Mouse (Mus musculus) hindbrain, embryonic 12.5 days (tissue): ENCODE data around the gene Tepp. TPM values are rescaled to one million over a fixed set of nuclear protein-coding genes. Genes with fewer than 3 reads are reported as not detected.

Experiments used
- ATAC-seq: fragments of 200-750 bp; cut with Nextera tagmentation; 2 replicates; pipeline ENCODE4 v1.8.0; 2017; ENCODE audit warnings: moderate TSS enrichment; ENCODE audit not compliant: low FRiP score
- H3K27ac ChIP-seq: fragments of 300-500 bp; sonication (generic); 2 replicates; pipeline ENCODE4 v1.5.1; 2016; ENCODE audit warnings: mild to moderate bottlenecking
- H3K27me3 ChIP-seq: fragments of 300-500 bp; sonication (generic); 2 replicates; pipeline ENCODE4 v1.6.1; 2016; ENCODE audit warnings: mild to moderate bottlenecking
- H3K36me3 ChIP-seq: fragments of 300-500 bp; sonication (generic); 2 replicates; pipeline ENCODE4 v1.6.1; 2016; ENCODE audit warnings: mild to moderate bottlenecking
- H3K4me1 ChIP-seq: fragments of 300-500 bp; sonication (generic); 2 replicates; pipeline ENCODE4 v1.6.1; 2016
- H3K4me2 ChIP-seq: fragments of 300-500 bp; sonication (generic); replicated peaks from 2 replicates; pipeline ENCODE4 v1.6.1; 2016; ENCODE audit warnings: mild to moderate bottlenecking
- H3K4me3 ChIP-seq: fragments of 300-500 bp; sonication (generic); 2 replicates; pipeline ENCODE4 v1.5.1; 2016; ENCODE audit warnings: mild to moderate bottlenecking
- H3K9ac ChIP-seq: fragments of 300-500 bp; sonication (generic); 2 replicates; pipeline ENCODE4 v1.6.1; 2016; ENCODE audit warnings: mild to moderate bottlenecking, moderate library complexity
- H3K9me3 ChIP-seq: fragments of 300-500 bp; sonication (generic); replicated peaks from 2 replicates; pipeline ENCODE4 v1.6.1; 2016; ENCODE audit warnings: mild to moderate bottlenecking
- WGBS: fragments of 180-500 bp; shearing (Covaris S2); methylation state at CpG from one replicate; pipeline ENCODE4 v1.1.7; 2016; 5-methylcytosine and 5-hydroxymethylcytosine counted together
- polyA plus RNA-seq: library from polyadenylated mRNA; unstranded; fragments of >200 nt; fragmentation: Nextera tagmentation; extraction: Ambion mirVana; gene quantifications from 2 replicates; pipeline ENCODE4 v1.2.1, GENCODE M21; 2016

Tepp gene
- not detected in 2 replicates for polyA plus RNA-seq

DNA sequence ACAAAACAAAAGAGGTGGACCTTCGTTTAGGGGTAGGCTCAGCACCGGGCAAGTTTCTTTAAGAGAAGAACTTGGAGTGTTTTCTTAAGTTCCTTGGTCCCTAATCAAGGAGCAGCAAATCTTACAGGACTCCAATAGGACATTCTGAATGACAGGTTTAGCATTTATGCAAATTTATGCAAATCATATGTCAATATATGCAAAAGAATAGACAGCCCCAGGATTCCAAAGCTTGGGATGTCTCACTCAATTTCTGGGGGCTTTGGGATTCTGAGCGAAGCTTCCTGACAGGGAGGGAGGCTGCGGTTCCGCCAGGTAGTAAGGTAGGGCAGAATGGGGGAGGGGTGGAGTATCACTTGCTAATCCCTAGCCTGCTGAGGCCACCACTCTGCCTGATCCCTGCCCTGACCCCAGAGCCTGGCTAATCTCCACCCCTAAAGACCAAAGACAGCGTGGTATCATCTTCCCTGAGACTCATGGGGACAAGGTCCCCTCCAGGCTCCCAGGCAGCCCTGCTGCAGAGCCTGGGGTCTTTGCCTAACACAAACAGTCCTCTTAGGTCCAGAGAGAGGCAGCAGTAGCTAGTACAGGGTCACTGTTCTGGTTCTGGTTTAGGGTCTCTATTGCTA lies at the start of gene Tepp:
Tepp (plus strand) TSS at position 225 of the 629 bp plus-strand sequence.
- Histone ChIP-seq H3K27me3 (no peaks in the 10 kb centered on the region), H3K4me3 (no peak within 1 kb of the TSS), H3K9me3 (no peaks in the 10 kb centered on the region), H3K4me1 (peaks cover 14% of the 10 kb centered on the region), H3K4me2 (peak within 1 kb of the TSS; percentile 27), H3K27ac (no peak within 1 kb of the TSS), H3K9ac (no peak within 1 kb of the TSS), H3K36me3 (no peaks in the 10 kb centered on the region)
- WGBS: 31% methylated on average over 6 of the region's 6 CpGs
- peak; percentile 72 for ATAC-seq

DNA sequence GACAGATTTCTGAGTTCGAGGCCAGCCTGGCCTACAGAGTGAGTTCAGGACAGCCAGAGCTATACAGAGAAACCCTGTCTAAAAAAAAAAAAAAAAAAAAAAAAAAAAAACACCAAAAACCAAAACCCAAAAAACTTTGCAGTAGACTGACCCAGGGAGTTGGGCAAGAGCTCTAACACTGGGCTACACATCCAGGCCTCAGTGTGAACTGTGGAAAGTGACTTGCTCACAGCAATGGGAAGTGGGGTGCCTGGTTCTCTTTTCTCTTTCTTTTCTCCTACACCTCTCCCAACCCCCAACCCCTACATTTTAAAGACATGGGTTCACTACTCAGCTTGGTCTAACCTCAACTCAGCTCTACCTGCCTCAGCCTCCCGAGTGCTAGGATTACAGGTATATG lies 48.2 kb upstream of the Tepp start:
- WGBS: 88% methylated on average over 2 of the region's 2 CpGs
- no peaks in the 10 kb centered on the region for H3K9me3 ChIP-seq

DNA sequence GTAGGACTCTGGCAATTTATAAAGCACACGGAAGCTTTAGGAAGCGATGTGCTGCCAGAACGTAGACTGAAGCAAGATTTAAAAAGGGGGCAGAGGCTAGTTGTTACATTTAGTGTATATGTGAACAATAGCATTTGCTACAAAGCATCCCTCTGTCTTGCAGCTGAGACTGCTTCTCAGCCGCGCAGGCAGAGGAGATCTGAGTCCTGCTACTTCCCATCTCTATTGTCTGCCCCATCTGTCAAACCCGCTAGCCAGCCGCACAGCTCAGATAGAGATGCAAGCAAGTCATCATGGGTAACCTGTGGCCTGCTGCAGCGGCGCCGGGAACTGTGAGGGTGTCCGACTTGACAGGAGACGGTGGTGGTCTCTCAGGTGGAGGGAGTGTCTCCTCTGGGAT lies 39.9 kb upstream of the Tepp start:
- Histone ChIP-seq H3K4me1 (no peaks in the 10 kb centered on the region), H3K27ac (no peak overlapping the region), H3K27me3 (no peaks in the 10 kb centered on the region), H3K9me3 (no peaks in the 10 kb centered on the region), H3K4me3 (no peak overlapping the region), H3K4me2 (no peak overlapping the region), H3K36me3 (no peaks in the 10 kb centered on the region), H3K9ac (no peak overlapping the region)
- ATAC-seq: no peak
- WGBS: 63% methylated on average over 12 of the region's 12 CpGs

More for the DNA sequence above, 48.2 kb upstream of the Tepp start:
- H3K36me3 ChIP-seq: no peaks in the 10 kb centered on the region
- H3K4me1 ChIP-seq: no peaks in the 10 kb centered on the region
- H3K27me3 ChIP-seq: no peaks in the 10 kb centered on the region
- no peak overlapping the region for H3K9ac ChIP-seq
- H3K4me3 ChIP-seq: no peak overlapping the region
- H3K27ac ChIP-seq: no peak overlapping the region
- H3K4me2 ChIP-seq: no peak overlapping the region
- ATAC-seq: no peak

DNA sequence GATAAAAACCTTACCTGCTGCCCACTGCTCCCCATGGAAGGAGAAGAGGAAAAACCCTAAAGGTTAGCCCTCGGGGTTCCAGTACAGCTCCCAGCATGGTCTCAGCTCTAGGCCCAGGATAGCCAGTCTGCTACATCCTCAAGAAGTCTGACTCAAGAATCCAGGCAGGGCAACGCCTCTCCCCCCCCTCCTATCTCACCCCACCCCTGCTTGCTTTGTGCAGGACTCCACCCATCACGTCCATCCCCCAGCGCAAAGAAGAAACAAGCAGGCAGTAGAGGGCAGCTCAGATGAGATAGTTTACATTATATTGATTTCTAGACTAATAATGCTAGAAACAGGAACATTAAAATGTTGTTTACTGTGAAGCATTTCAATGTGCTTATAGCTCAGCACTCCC lies 38.5 kb upstream of the Tepp start:
- no peak overlapping the region for H3K4me3 ChIP-seq
- ATAC-seq: no peak
- no peak overlapping the region; the same call in 1 of the 2 replicates for H3K9ac ChIP-seq
- no peaks in the 10 kb centered on the region for H3K4me1 ChIP-seq
- H3K9me3 ChIP-seq: no peaks in the 10 kb centered on the region
- no peak overlapping the region for H3K27ac ChIP-seq
- H3K4me2 ChIP-seq: no peak overlapping the region
- no peaks in the 10 kb centered on the region for H3K27me3 ChIP-seq
- no peaks in the 10 kb centered on the region for H3K36me3 ChIP-seq
- WGBS: 34% methylated on average over 4 of the region's 4 CpGs

- H3K9me3 ChIP-seq: no peaks in the 10 kb centered on the region
- no peak overlapping the region for H3K4me2 ChIP-seq
- no peak overlapping the region for H3K27ac ChIP-seq
- H3K4me3 ChIP-seq: no peak overlapping the region
- no peaks in the 10 kb centered on the region for H3K36me3 ChIP-seq
- H3K9ac ChIP-seq: no peak overlapping the region
- no peaks in the 10 kb centered on the region for H3K27me3 ChIP-seq
- 37% methylated on average over 2 of the region's 2 CpGs for WGBS
- ATAC-seq: no peak
- H3K4me1 ChIP-seq: no peaks in the 10 kb centered on the region
Measured at GRCm38 (mm10) chr8:95272871-95273270, 37.5 kb upstream of the Tepp start.

DNA sequence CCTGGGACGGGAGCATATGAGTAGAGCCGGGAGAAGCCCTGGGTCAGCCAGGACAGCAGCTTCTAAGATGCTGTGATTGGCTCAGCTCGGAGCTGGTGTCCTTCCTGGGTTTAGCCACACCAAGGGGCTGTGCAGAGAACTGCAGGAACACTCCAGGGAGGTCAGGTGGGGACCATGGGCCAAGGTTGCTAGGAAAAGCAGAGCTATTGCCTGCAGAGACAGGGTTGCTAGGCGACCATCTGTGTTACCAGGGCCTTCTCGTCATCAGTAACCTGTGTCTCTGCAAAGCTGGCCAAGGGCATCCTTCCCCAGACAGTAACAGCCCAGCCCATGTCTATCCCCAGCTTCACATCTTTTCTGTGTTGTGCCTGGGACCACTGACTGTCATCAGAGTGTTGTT lies 28.9 kb upstream of the Tepp start:
- peaks cover 6% of the 10 kb centered on the region for H3K4me1 ChIP-seq
- no peaks in the 10 kb centered on the region for H3K36me3 ChIP-seq
- no peak overlapping the region for H3K9ac ChIP-seq
- no peaks in the 10 kb centered on the region for H3K27me3 ChIP-seq
- WGBS: 57% methylated on average over 5 of the region's 5 CpGs
- no peaks in the 10 kb centered on the region for H3K9me3 ChIP-seq
- no peak; the same call in 1 of the 2 replicates for ATAC-seq
- H3K4me2 ChIP-seq: no peak overlapping the region
- H3K27ac ChIP-seq: no peak overlapping the region
- no peak overlapping the region for H3K4me3 ChIP-seq

GRCm38 (mm10) chr8:95289066-95289650 lies 21.2 kb upstream of the Tepp start:
- no peaks in the 10 kb centered on the region for H3K9me3 ChIP-seq
- 73% methylated on average over 6 of the region's 6 CpGs for WGBS
- no peaks in the 10 kb centered on the region for H3K27me3 ChIP-seq
- H3K27ac ChIP-seq: no peak overlapping the region
- no peaks in the 10 kb centered on the region for H3K36me3 ChIP-seq
- H3K4me1 ChIP-seq: no peaks in the 10 kb centered on the region; the same call in 1 of the 2 replicates
- H3K4me2 ChIP-seq: no peak overlapping the region
- no peak for ATAC-seq
- no peak overlapping the region for H3K9ac ChIP-seq
- H3K4me3 ChIP-seq: no peak overlapping the region

- no peak overlapping the region for H3K9ac ChIP-seq
- no peaks in the 10 kb centered on the region for H3K9me3 ChIP-seq
- no peak overlapping the region for H3K27ac ChIP-seq
- H3K4me1 ChIP-seq: no peaks in the 10 kb centered on the region; the same call in 1 of the 2 replicates
- H3K4me2 ChIP-seq: no peak overlapping the region
- H3K4me3 ChIP-seq: no peak overlapping the region
- no peaks in the 10 kb centered on the region for H3K27me3 ChIP-seq
- WGBS: 81% methylated on average over 11 of the region's 11 CpGs
- no peak for ATAC-seq
- H3K36me3 ChIP-seq: no peaks in the 10 kb centered on the region
Measured at GRCm38 (mm10) chr8:95293172-95293571, 17.2 kb upstream of the Tepp start.

DNA sequence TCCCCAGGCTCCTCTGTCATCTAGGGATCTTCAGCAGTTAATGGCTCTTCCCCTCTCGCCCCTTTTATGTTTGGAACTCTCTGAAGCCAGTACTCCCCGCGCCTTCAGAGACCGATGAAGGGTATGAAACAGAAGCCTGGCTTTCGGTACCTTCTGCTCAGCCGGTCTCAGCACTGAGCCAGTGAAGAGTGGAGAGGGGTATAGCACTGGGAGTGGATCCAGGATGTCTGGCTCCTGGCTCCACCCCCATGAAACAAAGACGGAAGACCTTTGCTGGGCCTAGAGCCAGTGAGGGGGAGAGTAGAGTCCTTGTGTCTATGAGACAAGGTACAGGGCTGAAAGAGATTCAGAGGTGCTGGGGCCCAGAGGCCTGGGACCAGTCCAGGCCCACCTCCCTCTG lies 16.5 kb upstream of the Tepp start:
- WGBS: 83% methylated on average over 7 of the region's 7 CpGs
- no peaks in the 10 kb centered on the region for H3K9me3 ChIP-seq
- H3K27ac ChIP-seq: peak overlapping the region; percentile 44; the same call in 1 of the 2 replicates
- no peak overlapping the region for H3K4me3 ChIP-seq
- no peak overlapping the region for H3K4me2 ChIP-seq
- no peaks in the 10 kb centered on the region; the same call in 1 of the 2 replicates for H3K4me1 ChIP-seq
- no peak overlapping the region for H3K9ac ChIP-seq
- no peaks in the 10 kb centered on the region for H3K36me3 ChIP-seq
- H3K27me3 ChIP-seq: no peaks in the 10 kb centered on the region
- ATAC-seq: no peak

DNA sequence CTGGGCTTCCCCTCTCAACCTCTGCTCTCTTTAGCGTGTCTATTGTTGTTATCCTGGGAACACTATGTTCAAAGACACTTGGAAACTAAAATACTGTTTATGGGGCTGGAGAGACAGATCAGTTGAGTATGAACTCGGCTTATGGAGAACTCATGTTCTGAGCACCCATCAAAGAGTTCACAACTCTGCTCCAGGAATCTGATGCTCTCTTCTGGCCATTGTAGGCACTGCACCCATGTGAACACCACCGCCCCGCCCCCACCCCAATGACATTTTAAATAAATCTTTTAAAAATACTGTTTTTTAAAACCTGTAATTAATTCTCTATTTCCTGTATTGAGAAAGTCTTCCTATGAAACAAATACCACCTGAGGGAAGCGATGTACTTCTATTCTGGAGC lies 8.0 kb upstream of the Tepp start:
- Histone ChIP-seq H3K27ac (no peak overlapping the region), H3K4me1 (no peaks in the 10 kb centered on the region), H3K27me3 (no peaks in the 10 kb centered on the region), H3K9ac (no peak overlapping the region), H3K4me3 (no peak overlapping the region), H3K4me2 (no peak overlapping the region), H3K9me3 (no peaks in the 10 kb centered on the region), H3K36me3 (no peaks in the 10 kb centered on the region)
- ATAC-seq: no peak
- WGBS: 24% methylated on average over 5 of the region's 5 CpGs

DNA sequence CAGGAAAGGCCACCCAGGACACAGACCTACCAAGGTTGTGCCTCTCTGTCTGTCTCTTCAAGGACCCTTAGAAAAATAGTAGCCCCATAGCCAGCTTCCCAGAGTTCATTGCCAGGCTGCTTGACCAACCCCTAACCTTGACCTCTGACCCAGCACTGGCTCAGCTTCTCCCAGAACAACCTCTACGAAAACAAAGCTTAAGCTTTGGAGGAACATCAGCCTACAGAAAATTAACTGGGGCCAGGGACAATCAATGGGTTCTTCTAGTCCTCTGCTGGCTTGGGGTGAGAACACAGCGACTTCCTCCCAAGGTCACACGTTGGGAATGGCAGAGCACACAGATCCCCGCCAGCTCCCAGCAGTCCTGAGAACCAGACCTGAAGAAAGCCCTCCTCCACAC lies 4.8 kb upstream of the Tepp start:
- WGBS: 83% methylated on average over 4 of the region's 4 CpGs

DNA sequence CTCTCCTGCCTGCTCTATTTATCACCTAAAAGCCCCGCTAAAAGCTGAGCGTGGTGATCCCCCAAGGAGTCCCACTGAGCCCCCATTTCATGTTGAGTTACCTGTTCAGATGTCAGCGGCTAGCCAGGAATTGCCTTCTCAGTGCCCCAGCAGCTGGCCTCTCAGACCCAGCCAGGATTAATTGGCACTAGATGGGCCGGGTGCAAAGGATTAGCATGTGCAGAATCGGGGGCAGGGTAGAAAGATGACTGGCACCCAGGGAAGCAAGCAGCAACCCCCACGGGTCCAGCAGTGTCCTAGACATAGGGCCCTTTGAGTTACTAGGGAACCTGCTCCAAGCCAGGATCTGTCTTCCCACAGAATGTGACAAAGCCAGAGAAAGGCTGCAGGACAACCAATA lies 3.9 kb upstream of the Tepp start, which contains the start of gene Cngb1:
Cngb1 (minus strand) TSS at position 155 of the 400 bp plus-strand sequence.
- Histone ChIP-seq H3K27me3 (no peaks in the 10 kb centered on the region), H3K27ac (no peak within 1 kb of the TSS), H3K4me2 (no peak within 1 kb of the TSS), H3K9ac (no peak within 1 kb of the TSS), H3K4me1 (peaks cover 13% of the 10 kb centered on the region), H3K4me3 (no peak within 1 kb of the TSS), H3K9me3 (no peaks in the 10 kb centered on the region), H3K36me3 (no peaks in the 10 kb centered on the region)
- WGBS: 53% methylated on average over 6 of the region's 6 CpGs
- ATAC-seq: no peak

More for the DNA sequence above, 4.8 kb upstream of the Tepp start:
- Histone ChIP-seq H3K9me3 (no peaks in the 10 kb centered on the region), H3K36me3 (no peaks in the 10 kb centered on the region), H3K9ac (no peak overlapping the region), H3K4me1 (peaks cover 4% of the 10 kb centered on the region), H3K27ac (no peak overlapping the region), H3K4me3 (no peak overlapping the region), H3K27me3 (no peaks in the 10 kb centered on the region), H3K4me2 (no peak overlapping the region)
- no peak for ATAC-seq

DNA sequence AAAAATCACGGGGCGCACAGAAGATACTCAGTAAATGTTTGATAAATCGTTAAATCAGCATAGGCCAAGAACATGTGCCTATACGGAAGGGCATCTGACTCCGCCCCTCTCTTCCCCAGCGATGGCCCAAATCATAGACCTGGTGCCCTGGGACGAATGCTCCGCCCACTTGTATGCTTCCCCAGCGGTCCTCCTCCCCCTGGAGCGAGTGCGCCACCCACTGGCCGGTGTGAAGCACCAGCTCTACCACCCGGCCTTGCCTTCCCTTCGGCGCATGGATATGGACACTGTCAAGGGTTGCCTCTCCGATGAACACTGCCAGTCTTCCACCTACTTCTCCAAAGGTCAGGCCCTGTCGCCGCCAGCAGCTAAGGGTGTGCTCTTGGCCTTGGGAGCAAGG lies 2.5 kb downstream of the Tepp start:
- no peaks in the 10 kb centered on the region for H3K27me3 ChIP-seq
- no peaks in the 10 kb centered on the region for H3K36me3 ChIP-seq
- H3K9ac ChIP-seq: no peak overlapping the region
- H3K9me3 ChIP-seq: no peaks in the 10 kb centered on the region
- H3K4me2 ChIP-seq: no peak overlapping the region
- WGBS: 67% methylated on average over 18 of the region's 18 CpGs
- no peak for ATAC-seq
- H3K4me1 ChIP-seq: peaks cover 14% of the 10 kb centered on the region
- H3K27ac ChIP-seq: no peak overlapping the region
- no peak overlapping the region for H3K4me3 ChIP-seq
